Mouse (Mus musculus): Measurements from ENCODE around the gene Tnrc6c. TPM values are rescaled to one million over a fixed set of nuclear protein-coding genes. Genes with fewer than 3 reads are reported as not detected.
A peak's percentile ranks its signal among the peaks of the same experiment; 100 is the strongest.

Tnrc6c gene
- polyA plus RNA-seq, 1 experiment from 2014 or later = 16.1 TPM

GRCm38 (mm10) chr11:117742715-117743114 is 88.6 kb downstream of the Tnrc6c start:
- Histone ChIP-seq H3K4me3 (ENCODE audit: low read depth, low read length) (no peak overlapping the region), H3K4me1 (ENCODE audit: control insufficient read depth, insufficient read depth, low read length) (no peaks in the 10 kb centered on the region), H3K9me3 (ENCODE audit: control insufficient read depth, low read length) (no peaks in the 10 kb centered on the region), H3K9ac (ENCODE audit: low read length) (no peak overlapping the region), H3K4me2 (ENCODE audit: low read depth, severe bottlenecking) (no peak overlapping the region), H3K27ac (replicated peaks; ENCODE audit: low read depth, low read length) (no peak overlapping the region), H3K27me3 (ENCODE audit: control insufficient read depth, insufficient read depth, low read length) (no peaks in the 10 kb centered on the region), H3K36me3 (ENCODE audit: control insufficient read depth, insufficient read depth, low read length) (peaks cover 22% of the 10 kb centered on the region)
- 84% methylated on average over 8 of the region's 8 CpGs for WGBS
- no peak for ATAC-seq (ENCODE audit: insufficient number of reproducible peaks, low FRiP score, low TSS enrichment, low read depth)
- no peak for DNase-seq (ENCODE audit: low spot score)

- H3K4me1 ChIP-seq (ENCODE audit: control insufficient read depth, insufficient read depth, low read length) = no peaks in the 10 kb centered on the region
- H3K4me3 ChIP-seq (ENCODE audit: low read depth, low read length) = no peak overlapping the region
- H3K36me3 ChIP-seq (ENCODE audit: control insufficient read depth, insufficient read depth, low read length) = peaks cover 24% of the 10 kb centered on the region
- H3K9ac ChIP-seq (ENCODE audit: low read length) = no peak overlapping the region
- ATAC-seq (ENCODE audit: insufficient number of reproducible peaks, low FRiP score, low TSS enrichment, low read depth) (no peak), DNase-seq (ENCODE audit: low spot score) (peak; percentile 31)
- H3K9me3 ChIP-seq (ENCODE audit: control insufficient read depth, low read length) = no peaks in the 10 kb centered on the region
- 41% methylated on average over 4 of the region's 4 CpGs for WGBS
- no peak overlapping the region for H3K4me2 ChIP-seq (ENCODE audit: low read depth, severe bottlenecking)
- H3K27me3 ChIP-seq (ENCODE audit: control insufficient read depth, insufficient read depth, low read length) = no peaks in the 10 kb centered on the region
- H3K27ac ChIP-seq (replicated peaks; ENCODE audit: low read depth, low read length) = no peak overlapping the region
Observed at GRCm38 (mm10) chr11:117743454-117744030, 89.5 kb downstream of the Tnrc6c start.

DNA sequence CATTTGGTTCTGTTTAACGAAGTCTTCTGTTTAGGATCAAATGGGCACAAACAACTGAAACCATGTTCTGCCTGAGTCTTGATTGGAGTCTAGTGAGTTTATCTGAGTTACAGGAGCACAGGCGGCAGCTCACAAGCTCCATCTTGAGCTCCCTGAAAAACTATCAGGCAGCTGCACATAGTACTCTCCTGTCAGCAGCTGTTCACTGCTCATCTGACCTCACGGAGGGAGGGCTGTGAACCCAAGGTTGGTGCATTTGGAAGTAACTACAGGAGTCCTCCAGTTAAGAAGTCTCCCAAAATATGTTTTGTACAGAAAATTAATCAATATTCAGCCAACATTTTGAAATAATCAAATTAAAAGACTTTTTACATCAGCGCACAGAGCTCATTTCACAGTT is 94.5 kb downstream of the Tnrc6c start:
- ATAC-seq (ENCODE audit: insufficient number of reproducible peaks, low FRiP score, low TSS enrichment, low read depth) (no peak), DNase-seq (ENCODE audit: low spot score) (no peak)
- no peaks in the 10 kb centered on the region for H3K4me1 ChIP-seq (ENCODE audit: control insufficient read depth, insufficient read depth, low read length)
- 82% methylated on average over 4 of the region's 4 CpGs for WGBS
- no peak overlapping the region for H3K4me3 ChIP-seq (ENCODE audit: low read depth, low read length)
- no peak overlapping the region for H3K9ac ChIP-seq (ENCODE audit: low read length)
- H3K27ac ChIP-seq (replicated peaks; ENCODE audit: low read depth, low read length) = no peak overlapping the region
- H3K27me3 ChIP-seq (ENCODE audit: control insufficient read depth, insufficient read depth, low read length) = no peaks in the 10 kb centered on the region
- no peak overlapping the region for H3K4me2 ChIP-seq (ENCODE audit: low read depth, severe bottlenecking)
- H3K9me3 ChIP-seq (ENCODE audit: control insufficient read depth, low read length) = no peaks in the 10 kb centered on the region
- H3K36me3 ChIP-seq (ENCODE audit: control insufficient read depth, insufficient read depth, low read length) = peaks cover 22% of the 10 kb centered on the region

DNA sequence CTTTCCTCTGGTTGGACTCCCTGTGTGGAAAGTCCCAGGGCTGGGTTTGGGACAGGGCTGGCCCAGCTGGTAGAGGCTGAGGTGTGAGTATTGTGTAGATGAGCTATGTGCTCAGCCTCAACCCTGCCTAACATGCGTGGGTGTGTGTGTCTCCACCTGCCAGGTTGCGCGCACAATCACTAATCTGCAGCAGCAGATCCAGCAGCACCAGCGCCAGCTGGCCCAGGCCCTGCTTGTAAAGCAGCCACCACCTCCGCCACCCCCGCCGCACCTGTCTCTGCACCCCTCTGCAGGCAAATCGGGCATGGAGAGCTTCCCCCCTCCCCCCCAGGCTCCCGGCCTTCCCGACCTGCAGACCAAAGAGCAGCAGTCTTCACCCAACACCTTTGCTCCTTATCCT is 95.3 kb downstream of the Tnrc6c start:
- ATAC-seq (ENCODE audit: insufficient number of reproducible peaks, low FRiP score, low TSS enrichment, low read depth) = no peak
- no peak overlapping the region for H3K4me2 ChIP-seq (ENCODE audit: low read depth, severe bottlenecking)
- no peak for DNase-seq (ENCODE audit: low spot score)
- H3K27ac ChIP-seq (replicated peaks; ENCODE audit: low read depth, low read length) = no peak overlapping the region
- no peak overlapping the region for H3K4me3 ChIP-seq (ENCODE audit: low read depth, low read length)
- H3K9me3 ChIP-seq (ENCODE audit: control insufficient read depth, low read length) = no peaks in the 10 kb centered on the region
- no peaks in the 10 kb centered on the region for H3K27me3 ChIP-seq (ENCODE audit: control insufficient read depth, insufficient read depth, low read length)
- H3K36me3 ChIP-seq (ENCODE audit: control insufficient read depth, insufficient read depth, low read length) = peaks cover 20% of the 10 kb centered on the region
- H3K9ac ChIP-seq (ENCODE audit: low read length) = no peak overlapping the region
- no peaks in the 10 kb centered on the region for H3K4me1 ChIP-seq (ENCODE audit: control insufficient read depth, insufficient read depth, low read length)
- 89% methylated on average over 10 of the region's 10 CpGs for WGBS

DNA sequence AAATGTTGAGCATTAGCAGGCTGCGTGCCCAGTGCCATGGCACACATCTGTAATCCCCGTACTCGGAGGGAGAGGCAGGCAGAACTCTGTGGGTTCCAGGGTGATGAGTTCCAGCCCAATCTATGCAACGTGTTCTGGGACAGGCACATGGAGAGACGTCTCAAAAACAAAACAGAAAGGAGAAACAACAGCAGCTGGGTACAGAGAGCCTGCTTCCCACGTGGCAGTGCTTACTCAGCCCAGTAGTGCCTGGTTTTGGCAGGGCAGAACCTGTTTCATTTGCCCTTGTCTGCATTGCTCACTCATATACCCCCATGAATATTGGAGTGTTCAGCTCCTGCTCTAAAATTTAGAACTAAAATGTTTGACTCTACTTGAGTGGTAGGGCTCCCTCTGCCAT is 97.5 kb downstream of the Tnrc6c start:
- Histone ChIP-seq H3K9me3 (ENCODE audit: control insufficient read depth, low read length) (no peaks in the 10 kb centered on the region), H3K36me3 (ENCODE audit: control insufficient read depth, insufficient read depth, low read length) (peaks cover 35% of the 10 kb centered on the region), H3K4me3 (ENCODE audit: low read depth, low read length) (no peak overlapping the region), H3K9ac (ENCODE audit: low read length) (no peak overlapping the region), H3K27ac (replicated peaks; ENCODE audit: low read depth, low read length) (no peak overlapping the region), H3K27me3 (ENCODE audit: control insufficient read depth, insufficient read depth, low read length) (no peaks in the 10 kb centered on the region), H3K4me1 (ENCODE audit: control insufficient read depth, insufficient read depth, low read length) (no peaks in the 10 kb centered on the region), H3K4me2 (ENCODE audit: low read depth, severe bottlenecking) (no peak overlapping the region)
- ATAC-seq (ENCODE audit: insufficient number of reproducible peaks, low FRiP score, low TSS enrichment, low read depth) (no peak), DNase-seq (ENCODE audit: low spot score) (no peak)
- 88% methylated on average over 6 of the region's 6 CpGs for WGBS

- WGBS = 97% methylated on average over 7 of the region's 7 CpGs
Observed at GRCm38 (mm10) chr11:117755891-117756290, 101.8 kb downstream of the Tnrc6c start.

DNA sequence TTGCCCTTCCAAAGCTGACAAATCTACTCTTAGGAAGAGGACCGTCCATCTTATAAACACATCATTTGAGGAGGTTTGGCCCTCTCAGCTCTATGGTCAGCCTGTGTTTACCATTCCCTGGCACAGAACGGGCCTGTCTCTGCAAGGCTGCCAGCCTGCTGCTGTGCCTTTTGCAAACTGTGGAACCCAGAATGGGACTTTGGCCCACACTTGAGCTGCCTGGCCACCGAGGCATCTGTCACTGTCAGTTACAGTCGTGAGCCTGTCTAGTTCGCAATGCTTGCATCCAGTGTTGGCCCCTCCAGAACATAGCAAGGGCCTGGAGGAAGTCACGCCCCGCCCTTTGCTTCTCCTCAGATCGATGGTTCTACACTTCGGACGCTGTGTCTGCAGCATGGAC is 105.2 kb downstream of the Tnrc6c start:
- H3K4me2 ChIP-seq (ENCODE audit: low read depth, severe bottlenecking) = no peak overlapping the region
- WGBS = 95% methylated on average over 10 of the region's 10 CpGs
- no peak for ATAC-seq (ENCODE audit: insufficient number of reproducible peaks, low FRiP score, low TSS enrichment, low read depth)

More at GRCm38 (mm10) chr11:117755891-117756290, 101.8 kb downstream of the Tnrc6c start:
- Histone ChIP-seq H3K36me3 (ENCODE audit: control insufficient read depth, insufficient read depth, low read length) (peaks cover 39% of the 10 kb centered on the region), H3K27ac (replicated peaks; ENCODE audit: low read depth, low read length) (no peak overlapping the region), H3K4me3 (ENCODE audit: low read depth, low read length) (no peak overlapping the region), H3K4me2 (ENCODE audit: low read depth, severe bottlenecking) (no peak overlapping the region), H3K9ac (ENCODE audit: low read length) (no peak overlapping the region), H3K9me3 (ENCODE audit: control insufficient read depth, low read length) (no peaks in the 10 kb centered on the region), H3K4me1 (ENCODE audit: control insufficient read depth, insufficient read depth, low read length) (no peaks in the 10 kb centered on the region), H3K27me3 (ENCODE audit: control insufficient read depth, insufficient read depth, low read length) (no peaks in the 10 kb centered on the region)
- DNase-seq (ENCODE audit: low spot score) (no peak), ATAC-seq (ENCODE audit: insufficient number of reproducible peaks, low FRiP score, low TSS enrichment, low read depth) (no peak)

GRCm38 (mm10) chr11:117760374-117761119 is 106.5 kb downstream of the Tnrc6c start:
- Histone ChIP-seq H3K9me3 (ENCODE audit: control insufficient read depth, low read length) (no peaks in the 10 kb centered on the region), H3K27me3 (ENCODE audit: control insufficient read depth, insufficient read depth, low read length) (no peaks in the 10 kb centered on the region), H3K4me2 (ENCODE audit: low read depth, severe bottlenecking) (no peak overlapping the region), H3K4me3 (ENCODE audit: low read depth, low read length) (no peak overlapping the region), H3K9ac (ENCODE audit: low read length) (no peak overlapping the region), H3K27ac (replicated peaks; ENCODE audit: low read depth, low read length) (no peak overlapping the region), H3K36me3 (ENCODE audit: control insufficient read depth, insufficient read depth, low read length) (peaks cover 40% of the 10 kb centered on the region), H3K4me1 (ENCODE audit: control insufficient read depth, insufficient read depth, low read length) (no peaks in the 10 kb centered on the region)
- 94% methylated on average over 26 of the region's 26 CpGs for WGBS
- no peak for ATAC-seq (ENCODE audit: insufficient number of reproducible peaks, low FRiP score, low TSS enrichment, low read depth)
- DNase-seq (ENCODE audit: low spot score) = no peak

More for the DNA sequence above, 105.2 kb downstream of the Tnrc6c start:
- H3K4me1 ChIP-seq (ENCODE audit: control insufficient read depth, insufficient read depth, low read length) = no peaks in the 10 kb centered on the region
- no peak overlapping the region for H3K27ac ChIP-seq (replicated peaks; ENCODE audit: low read depth, low read length)
- H3K9me3 ChIP-seq (ENCODE audit: control insufficient read depth, low read length) = no peaks in the 10 kb centered on the region
- DNase-seq (ENCODE audit: low spot score) = no peak
- no peak overlapping the region for H3K4me3 ChIP-seq (ENCODE audit: low read depth, low read length)
- peaks cover 42% of the 10 kb centered on the region for H3K36me3 ChIP-seq (ENCODE audit: control insufficient read depth, insufficient read depth, low read length)
- H3K27me3 ChIP-seq (ENCODE audit: control insufficient read depth, insufficient read depth, low read length) = no peaks in the 10 kb centered on the region
- H3K9ac ChIP-seq (ENCODE audit: low read length) = no peak overlapping the region
